Mouse (Mus musculus): Measurements from ENCODE around the gene Pfdn2.
"Not testable (repeated sequence)": the region's sequence is repeated elsewhere in the genome, so short reads cannot be mapped to it uniquely, and the experiment has no call there.

The Pfdn2 gene

GRCm38 (mm10) chr1:171345225-171346094 is at the start of gene Pfdn2, which contains the start of gene Nit1:
TSS of gene Pfdn2 (plus strand) at chr1:171345670.
TSS of gene Nit1 (minus strand) at chr1:171345646.
- peak; percentile 94 for DNase-seq

- no peak for DNase-seq
Measured at GRCm38 (mm10) chr1:171298226-171298625, 47.2 kb upstream of the Pfdn2 start.

GRCm38 (mm10) chr1:171306157-171306556 is 39.3 kb upstream of the Pfdn2 start:
- DNase-seq: not testable (repeated sequence)

- no peak for DNase-seq
Measured at GRCm38 (mm10) chr1:171309321-171309720, 36.1 kb upstream of the Pfdn2 start.

- peak; percentile 41 for DNase-seq
Measured at GRCm38 (mm10) chr1:171319748-171320147, 25.7 kb upstream of the Pfdn2 start.

- DNase-seq: no peak
Measured at GRCm38 (mm10) chr1:171320151-171320550, 25.3 kb upstream of the Pfdn2 start.

GRCm38 (mm10) chr1:171321415-171321814 is 24.1 kb upstream of the Pfdn2 start:
- no peak for DNase-seq

GRCm38 (mm10) chr1:171322012-171322411 is 23.5 kb upstream of the Pfdn2 start:
- DNase-seq: peak; percentile 53

- DNase-seq: no peak
Measured at GRCm38 (mm10) chr1:171325571-171325970, 19.9 kb upstream of the Pfdn2 start.

- DNase-seq: not testable (repeated sequence)
Measured at GRCm38 (mm10) chr1:171326588-171326987, 18.9 kb upstream of the Pfdn2 start.

GRCm38 (mm10) chr1:171328244-171328643 is 17.2 kb upstream of the Pfdn2 start:
- DNase-seq: no peak

- peak; percentile 95 for DNase-seq
Measured at GRCm38 (mm10) chr1:171328839-171329432, 16.5 kb upstream of the Pfdn2 start, which contains the start of gene Dedd. TSS of gene Dedd (plus strand) at chr1:171329145.

GRCm38 (mm10) chr1:171329433-171330215 is 15.8 kb upstream of the Pfdn2 start:
- DNase-seq: no peak

- DNase-seq: no peak
Measured at GRCm38 (mm10) chr1:171330216-171330560, 15.3 kb upstream of the Pfdn2 start.

GRCm38 (mm10) chr1:171342262-171343207 is 2.9 kb upstream of the Pfdn2 start:
- peak; percentile 44 for DNase-seq

- DNase-seq: peak; percentile 81
Measured at GRCm38 (mm10) chr1:171343922-171344677, 1.4 kb upstream of the Pfdn2 start.

GRCm38 (mm10) chr1:171344715-171345114 is 755 bp upstream of the Pfdn2 start:
- no peak for DNase-seq

- no peak for DNase-seq
Measured at GRCm38 (mm10) chr1:171346095-171346450, 603 bp downstream of the Pfdn2 start.

- DNase-seq: no peak
Measured at GRCm38 (mm10) chr1:171348665-171349064, 3.2 kb downstream of the Pfdn2 start.

GRCm38 (mm10) chr1:171349210-171349609 is 3.7 kb downstream of the Pfdn2 start:
- DNase-seq: no peak

- no peak for DNase-seq
Measured at GRCm38 (mm10) chr1:171355812-171356340, 10.4 kb downstream of the Pfdn2 start.
